Mouse (Mus musculus): ENCODE results near the gene Acbd6.

The Acbd6 gene

GRCm38 (mm10) chr1:155650121-155650846, 92.4 kb downstream of the Acbd6 start:
- no peak for DNase-seq

GRCm38 (mm10) chr1:155654961-155655360, 97.0 kb downstream of the Acbd6 start:
- DNase-seq: no peak

- DNase-seq: peak; percentile 20
Observed at GRCm38 (mm10) chr1:155656321-155656720, 98.4 kb downstream of the Acbd6 start.

GRCm38 (mm10) chr1:155663994-155664393, 106.1 kb downstream of the Acbd6 start:
- no peak for DNase-seq

GRCm38 (mm10) chr1:155675570-155675969, 117.7 kb downstream of the Acbd6 start:
- no peak for DNase-seq

- DNase-seq: no peak
Observed at GRCm38 (mm10) chr1:155681116-155681799, 123.3 kb downstream of the Acbd6 start.

- DNase-seq: no peak
Observed at GRCm38 (mm10) chr1:155686816-155687215, 128.9 kb downstream of the Acbd6 start.

GRCm38 (mm10) chr1:155689141-155689540, 131.2 kb downstream of the Acbd6 start:
- no peak for DNase-seq

GRCm38 (mm10) chr1:155689558-155689957, 131.6 kb downstream of the Acbd6 start:
- no peak for DNase-seq

- no peak for DNase-seq
Observed at GRCm38 (mm10) chr1:155692230-155692629, 134.3 kb downstream of the Acbd6 start.

GRCm38 (mm10) chr1:155693026-155693425, 135.1 kb downstream of the Acbd6 start:
- no peak for DNase-seq

GRCm38 (mm10) chr1:155693443-155693842, 135.5 kb downstream of the Acbd6 start:
- no peak for DNase-seq

GRCm38 (mm10) chr1:155698373-155699159, 140.6 kb downstream of the Acbd6 start:
- peak; percentile 52 for DNase-seq

GRCm38 (mm10) chr1:155700886-155701285, 143.0 kb downstream of the Acbd6 start:
- DNase-seq: no peak

- no peak for DNase-seq
Observed at GRCm38 (mm10) chr1:155703191-155703680, 145.3 kb downstream of the Acbd6 start.

GRCm38 (mm10) chr1:155704182-155704581, 146.3 kb downstream of the Acbd6 start:
- no peak for DNase-seq

GRCm38 (mm10) chr1:155713306-155713705, 155.4 kb downstream of the Acbd6 start:
- DNase-seq: peak; percentile 54

GRCm38 (mm10) chr1:155715366-155715765, 157.4 kb downstream of the Acbd6 start:
- peak; percentile 30 for DNase-seq

- no peak for DNase-seq
Observed at GRCm38 (mm10) chr1:155717301-155717700, 159.4 kb downstream of the Acbd6 start.

GRCm38 (mm10) chr1:155718851-155719250, 160.9 kb downstream of the Acbd6 start:
- DNase-seq: no peak

GRCm38 (mm10) chr1:155720006-155720405, 162.1 kb downstream of the Acbd6 start:
- DNase-seq: no peak

- no peak for DNase-seq
Observed at GRCm38 (mm10) chr1:155721443-155721842, 163.5 kb downstream of the Acbd6 start.

- DNase-seq: no peak
Observed at GRCm38 (mm10) chr1:155722185-155722584, 164.3 kb downstream of the Acbd6 start.
